Mouse (Mus musculus) midbrain, embryonic 15.5 days (tissue): ENCODE results near the gene Chst11. TPM values are rescaled to one million over a fixed set of nuclear protein-coding genes. Genes with fewer than 3 reads are reported as not detected.
A peak's percentile ranks its signal among the peaks of the same experiment; 100 is the strongest.

Experiments
- ATAC-seq: fragments of 200-750 bp; cut with Nextera tagmentation; replicated peaks from 2 replicates; pipeline ENCODE4 v1.8.0; 2017; ENCODE audit warnings: moderate TSS enrichment
- H3K27ac ChIP-seq: fragments of 300-500 bp; sonication (generic); 2 replicates; pipeline ENCODE4 v1.5.1; 2015; ENCODE audit warnings: mild to moderate bottlenecking, inconsistent platforms
- H3K27me3 ChIP-seq: fragments of 300-500 bp; sonication (generic); replicated peaks from 2 replicates; pipeline ENCODE4 v1.6.1; 2015; ENCODE audit warnings: inconsistent platforms
- H3K36me3 ChIP-seq: fragments of 300-500 bp; sonication (generic); replicated peaks from 2 replicates; pipeline ENCODE4 v1.6.1; 2015; ENCODE audit warnings: inconsistent platforms
- H3K4me1 ChIP-seq: fragments of 300-500 bp; sonication (generic); 2 replicates; pipeline ENCODE4 v1.6.1; 2015; ENCODE audit warnings: inconsistent platforms
- H3K4me2 ChIP-seq: fragments of 300-500 bp; sonication (generic); 2 replicates; pipeline ENCODE4 v1.6.1; 2015; ENCODE audit warnings: inconsistent platforms, mild to moderate bottlenecking, moderate library complexity
- H3K4me3 ChIP-seq: fragments of 300-500 bp; sonication (generic); 2 replicates; pipeline ENCODE4 v1.5.1; 2015; ENCODE audit warnings: mild to moderate bottlenecking, inconsistent platforms
- H3K9ac ChIP-seq: fragments of 300-500 bp; sonication (generic); 2 replicates; pipeline ENCODE4 v1.6.1; 2015; ENCODE audit warnings: mild to moderate bottlenecking, inconsistent platforms
- H3K9me3 ChIP-seq: fragments of 300-500 bp; sonication (generic); 2 replicates; pipeline ENCODE4 v1.6.1; 2016; ENCODE audit warnings: inconsistent platforms
- WGBS: fragments of 180-500 bp; shearing (Covaris S2); methylation state at CpG from one replicate; pipeline ENCODE4 v1.1.7; 2015; ENCODE audit warnings: mixed read lengths; 5-methylcytosine and 5-hydroxymethylcytosine counted together
- polyA plus RNA-seq: library from polyadenylated mRNA; unstranded; fragments of >200 nt; fragmentation: Nextera tagmentation; extraction: Ambion mirVana; gene quantifications from 2 replicates; pipeline ENCODE4 v1.2.1, GENCODE M21; 2015

The Chst11 gene
- polyA plus RNA-seq, 1 experiment from 2014 or later: 4.1 TPM

DNA sequence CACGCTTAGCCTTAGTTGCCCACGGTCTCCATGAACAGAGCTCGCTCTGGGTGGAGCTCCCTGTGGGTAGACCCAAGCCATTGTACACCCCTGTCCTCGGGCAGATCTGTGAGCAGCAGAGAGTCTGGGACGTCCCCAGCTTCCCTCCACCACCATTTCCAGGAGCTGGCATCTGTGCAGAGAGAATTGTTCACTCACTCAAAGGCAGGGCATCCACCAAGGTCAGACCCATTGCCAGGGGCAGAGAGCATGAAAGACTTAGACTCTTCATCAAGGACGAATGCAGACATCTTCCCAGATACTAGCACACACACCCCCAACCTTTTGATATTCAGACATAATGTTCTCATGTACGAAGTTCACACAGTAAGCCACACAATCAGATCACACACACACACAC, 216.2 kb downstream of the Chst11 start:
- Histone ChIP-seq H3K9me3 (no peaks in the 10 kb centered on the region), H3K9ac (no peak overlapping the region), H3K27me3 (no peaks in the 10 kb centered on the region), H3K4me3 (no peak overlapping the region), H3K36me3 (no peaks in the 10 kb centered on the region), H3K27ac (no peak overlapping the region), H3K4me2 (no peak overlapping the region), H3K4me1 (peaks cover 2% of the 10 kb centered on the region; the same call in 1 of the 2 replicates)
- 80% methylated on average over 7 of the region's 7 CpGs for WGBS
- ATAC-seq: no peak

DNA sequence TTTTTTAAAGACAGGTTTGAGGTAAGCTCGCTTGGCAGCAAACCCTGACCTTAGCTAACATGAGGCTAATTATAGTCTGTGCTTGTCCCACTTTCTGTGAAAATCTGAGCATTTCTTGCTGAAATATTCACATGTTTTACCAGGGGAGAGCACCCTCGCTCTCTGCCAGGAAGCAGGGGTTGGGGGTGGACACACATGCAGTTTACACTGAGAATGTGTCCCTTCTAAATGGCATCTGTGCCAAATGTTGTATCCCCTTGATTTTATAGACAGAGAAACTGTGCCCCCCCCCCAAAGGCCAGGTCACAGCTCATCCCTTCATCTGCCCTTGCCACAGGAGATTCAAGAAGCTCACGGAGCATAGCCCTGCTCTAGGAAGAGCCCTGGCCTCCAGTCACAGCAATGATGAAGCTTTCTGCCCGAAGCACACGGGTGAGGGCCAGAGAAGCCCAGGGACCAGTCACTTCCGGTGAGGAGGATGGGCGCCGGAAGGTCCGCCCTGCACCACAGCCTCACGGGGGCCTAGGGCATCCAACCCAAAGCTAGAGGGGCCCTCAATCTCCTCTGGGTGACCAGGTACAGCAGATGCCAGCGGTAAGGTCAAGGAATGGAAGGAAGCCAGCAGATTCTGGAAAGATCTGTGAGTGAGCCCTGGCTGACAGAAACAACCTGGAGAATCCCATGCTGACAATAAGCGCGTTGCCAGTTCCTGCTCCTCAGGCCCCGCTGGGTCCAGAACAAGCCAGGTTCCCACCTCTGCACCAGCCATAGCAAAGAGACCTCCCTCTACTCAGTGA, 217.8 kb downstream of the Chst11 start:
- H3K9ac ChIP-seq: no peak overlapping the region
- H3K4me3 ChIP-seq: no peak overlapping the region
- H3K9me3 ChIP-seq: no peaks in the 10 kb centered on the region
- 86% methylated on average over 14 of the region's 14 CpGs for WGBS
- no peaks in the 10 kb centered on the region for H3K27me3 ChIP-seq
- H3K4me2 ChIP-seq: no peak overlapping the region
- no peaks in the 10 kb centered on the region for H3K36me3 ChIP-seq
- no peak for ATAC-seq
- peaks cover 2% of the 10 kb centered on the region; the same call in 1 of the 2 replicates for H3K4me1 ChIP-seq
- H3K27ac ChIP-seq: no peak overlapping the region

DNA sequence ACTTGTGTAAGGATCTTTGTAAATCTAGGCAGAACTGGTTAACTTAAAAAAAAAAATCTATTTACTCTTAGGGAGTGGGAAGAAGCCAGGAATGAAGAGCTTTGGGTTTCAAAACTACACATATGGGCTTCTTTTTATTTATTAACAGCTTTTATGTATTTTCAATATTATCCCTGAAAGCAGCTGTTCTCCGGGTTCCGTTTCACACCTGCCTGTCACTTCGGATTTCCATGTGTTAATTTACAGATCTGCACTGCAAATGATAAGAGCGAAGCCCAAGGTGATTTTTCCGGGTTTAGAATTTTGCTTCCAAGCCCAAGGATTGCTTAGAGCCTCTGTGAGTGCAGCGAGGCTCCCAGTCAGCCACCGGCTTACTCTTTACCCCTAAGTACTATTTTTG, 223.1 kb downstream of the Chst11 start:
- 77% methylated on average over 7 of the region's 7 CpGs for WGBS
- H3K4me3 ChIP-seq: no peak overlapping the region

GRCm38 (mm10) chr10:83209388-83209787, 224.1 kb downstream of the Chst11 start:
- Histone ChIP-seq H3K36me3 (no peaks in the 10 kb centered on the region), H3K4me1 (peaks cover 7% of the 10 kb centered on the region; the same call in 1 of the 2 replicates), H3K9me3 (no peaks in the 10 kb centered on the region), H3K4me3 (no peak overlapping the region), H3K27ac (no peak overlapping the region), H3K4me2 (no peak overlapping the region), H3K27me3 (no peaks in the 10 kb centered on the region), H3K9ac (no peak overlapping the region)
- 79% methylated on average over 12 of the region's 12 CpGs for WGBS
- no peak for ATAC-seq

More for the DNA sequence above, 223.1 kb downstream of the Chst11 start:
- Histone ChIP-seq H3K36me3 (no peaks in the 10 kb centered on the region), H3K4me1 (peaks cover 7% of the 10 kb centered on the region; the same call in 1 of the 2 replicates), H3K27ac (no peak overlapping the region), H3K9ac (no peak overlapping the region), H3K9me3 (no peaks in the 10 kb centered on the region), H3K4me2 (no peak overlapping the region), H3K27me3 (no peaks in the 10 kb centered on the region)
- no peak for ATAC-seq

GRCm38 (mm10) chr10:83210122-83210521, 224.8 kb downstream of the Chst11 start:
- 57% methylated on average over 16 of the region's 16 CpGs for WGBS
- Histone ChIP-seq H3K27ac (no peak overlapping the region), H3K9ac (no peak overlapping the region), H3K36me3 (no peaks in the 10 kb centered on the region), H3K4me2 (0 out of 2 replicates have a peak overlapping the region, but pooled peaks have one; percentile 7), H3K4me3 (no peak overlapping the region), H3K27me3 (no peaks in the 10 kb centered on the region), H3K4me1 (peaks cover 7% of the 10 kb centered on the region; the same call in 1 of the 2 replicates), H3K9me3 (no peaks in the 10 kb centered on the region)
- ATAC-seq: 0 out of 2 replicates have a peak, but pooled peaks have one; percentile 63

DNA sequence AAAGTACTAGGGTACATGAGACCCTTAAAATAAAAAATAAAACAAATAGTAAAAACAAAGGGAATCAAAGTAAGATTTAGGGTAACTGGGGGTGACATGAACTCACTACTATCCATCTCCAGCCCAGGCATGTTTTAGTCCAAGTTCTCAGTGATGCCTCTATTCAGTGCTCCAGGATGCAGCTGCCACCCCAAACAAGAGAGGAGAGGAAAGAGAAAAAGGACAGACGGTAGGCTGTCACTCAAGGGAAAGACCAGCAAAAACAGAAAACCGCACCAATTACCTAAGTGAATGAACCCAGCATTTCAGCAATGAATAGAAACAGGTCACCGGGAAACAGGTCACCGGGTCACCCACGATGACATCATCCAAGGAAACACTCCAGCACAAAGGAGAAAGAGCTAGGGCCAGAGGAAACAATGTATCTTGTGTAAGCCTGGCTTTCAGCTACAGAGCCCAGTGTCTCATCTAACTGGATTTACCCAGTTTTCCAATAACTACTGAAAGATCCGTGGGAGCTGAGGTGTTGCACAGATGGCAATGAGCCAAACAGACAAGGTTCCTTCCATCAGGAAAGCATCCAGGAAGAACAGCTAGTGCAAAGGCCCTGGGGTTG, 225.8 kb downstream of the Chst11 start:
- Histone ChIP-seq H3K9me3 (no peaks in the 10 kb centered on the region), H3K4me1 (peaks cover 6% of the 10 kb centered on the region; the same call in 1 of the 2 replicates), H3K9ac (no peak overlapping the region), H3K36me3 (no peaks in the 10 kb centered on the region), H3K4me3 (no peak overlapping the region), H3K27ac (no peak overlapping the region), H3K27me3 (no peaks in the 10 kb centered on the region), H3K4me2 (no peak overlapping the region)
- WGBS: 39% methylated on average over 6 of the region's 6 CpGs
- no peak for ATAC-seq

DNA sequence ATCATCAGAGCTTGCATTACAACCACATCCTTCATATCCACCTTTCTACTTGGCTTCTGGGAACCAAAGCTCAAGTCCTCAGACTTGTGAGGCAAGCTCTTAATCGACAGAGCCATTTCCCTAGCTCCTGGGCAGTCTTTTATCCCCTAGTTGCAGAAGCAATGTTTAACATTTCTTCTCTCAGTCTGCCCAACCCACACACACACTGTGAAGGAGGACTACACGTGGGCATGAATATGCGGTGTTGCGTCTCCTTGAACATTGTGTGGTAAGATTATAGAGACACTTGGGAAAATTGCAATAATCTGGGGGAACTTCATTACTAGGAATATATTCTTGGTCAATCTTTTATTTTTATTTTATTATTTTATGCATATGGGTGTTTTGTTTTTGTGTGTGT, 227.3 kb downstream of the Chst11 start:
- Histone ChIP-seq H3K27ac (no peak overlapping the region), H3K9ac (no peak overlapping the region), H3K4me3 (no peak overlapping the region), H3K27me3 (no peaks in the 10 kb centered on the region), H3K4me2 (no peak overlapping the region), H3K9me3 (no peaks in the 10 kb centered on the region), H3K36me3 (no peaks in the 10 kb centered on the region), H3K4me1 (peaks cover 4% of the 10 kb centered on the region; the same call in 1 of the 2 replicates)
- 96% methylated on average over 4 of the region's 4 CpGs for WGBS
- no peak for ATAC-seq

GRCm38 (mm10) chr10:83215559-83215958, 230.3 kb downstream of the Chst11 start:
- no peak for ATAC-seq
- no peak overlapping the region for H3K9ac ChIP-seq
- no peaks in the 10 kb centered on the region for H3K36me3 ChIP-seq
- no peaks in the 10 kb centered on the region for H3K9me3 ChIP-seq
- H3K4me2 ChIP-seq: no peak overlapping the region
- H3K4me3 ChIP-seq: no peak overlapping the region
- 84% methylated on average over 5 of the region's 5 CpGs for WGBS
- H3K4me1 ChIP-seq: no peaks in the 10 kb centered on the region
- no peaks in the 10 kb centered on the region for H3K27me3 ChIP-seq
- H3K27ac ChIP-seq: no peak overlapping the region

DNA sequence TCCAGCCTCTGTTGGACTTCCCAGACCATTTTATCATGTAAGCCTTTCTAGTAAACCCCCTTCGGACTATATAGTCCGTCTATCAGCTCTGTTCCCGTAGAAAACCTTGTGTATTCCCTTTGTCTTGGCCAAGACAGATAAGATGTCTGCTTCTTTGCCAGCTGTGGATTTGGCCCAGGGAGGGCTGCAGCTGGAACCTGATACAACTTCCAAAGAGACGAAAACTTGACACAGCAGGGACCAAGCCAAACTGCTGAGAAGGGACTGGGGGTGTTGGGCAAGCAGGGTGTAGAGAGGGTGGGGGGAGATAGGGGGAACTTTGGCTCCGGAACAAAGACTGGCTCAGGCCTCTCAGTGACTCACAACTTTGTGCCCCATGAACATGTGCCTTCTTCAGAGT, 232.0 kb downstream of the Chst11 start:
- no peak for ATAC-seq
- H3K4me3 ChIP-seq: no peak overlapping the region
- H3K27ac ChIP-seq: no peak overlapping the region
- H3K4me2 ChIP-seq: no peak overlapping the region
- H3K36me3 ChIP-seq: no peaks in the 10 kb centered on the region
- no peak overlapping the region for H3K9ac ChIP-seq
- H3K9me3 ChIP-seq: no peaks in the 10 kb centered on the region
- H3K4me1 ChIP-seq: no peaks in the 10 kb centered on the region
- WGBS: 77% methylated on average over 5 of the region's 5 CpGs
- no peaks in the 10 kb centered on the region for H3K27me3 ChIP-seq

DNA sequence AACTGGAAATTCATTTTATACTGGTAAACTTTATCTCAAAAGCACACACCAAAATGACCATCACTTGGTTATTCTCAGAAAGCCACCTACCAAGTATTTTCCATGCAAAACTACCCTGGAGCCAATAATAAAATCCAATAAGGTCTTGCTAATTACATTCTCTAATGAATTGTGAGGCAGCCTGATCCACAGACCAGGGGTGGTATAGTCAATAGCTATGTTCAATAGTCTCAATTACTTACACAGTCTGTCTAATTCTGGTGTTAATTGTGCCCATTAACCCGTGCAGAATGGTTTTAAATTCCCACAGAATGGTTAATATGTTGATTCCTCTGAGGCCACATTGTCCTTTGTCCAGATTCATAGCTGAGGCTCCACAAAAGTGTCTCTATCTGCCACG, 233.5 kb downstream of the Chst11 start:
- Histone ChIP-seq H3K9ac (no peak overlapping the region), H3K9me3 (no peaks in the 10 kb centered on the region), H3K4me2 (no peak overlapping the region), H3K27ac (no peak overlapping the region), H3K36me3 (no peaks in the 10 kb centered on the region), H3K4me3 (no peak overlapping the region), H3K27me3 (no peaks in the 10 kb centered on the region), H3K4me1 (no peaks in the 10 kb centered on the region)
- no peak for ATAC-seq
- WGBS: 48% methylated on average over 2 of the region's 2 CpGs

- H3K27me3 ChIP-seq: no peaks in the 10 kb centered on the region
- no peak overlapping the region for H3K27ac ChIP-seq
- 25% methylated on average over 12 of the region's 12 CpGs for WGBS
- ATAC-seq: peak; percentile 73
- H3K4me3 ChIP-seq: no peak overlapping the region
- H3K9me3 ChIP-seq: no peaks in the 10 kb centered on the region
- no peaks in the 10 kb centered on the region for H3K36me3 ChIP-seq
- H3K4me2 ChIP-seq: no peak overlapping the region
- no peak overlapping the region for H3K9ac ChIP-seq
- no peaks in the 10 kb centered on the region for H3K4me1 ChIP-seq
These were observed 234.4 kb downstream of the Chst11 start for GRCm38 (mm10) chr10:83219729-83220128.

- no peak for ATAC-seq
- Histone ChIP-seq H3K36me3 (no peaks in the 10 kb centered on the region), H3K27ac (no peak overlapping the region), H3K4me2 (no peak overlapping the region), H3K4me3 (no peak overlapping the region), H3K27me3 (no peaks in the 10 kb centered on the region), H3K4me1 (no peaks in the 10 kb centered on the region), H3K9me3 (no peaks in the 10 kb centered on the region), H3K9ac (no peak overlapping the region)
- 84% methylated on average over 10 of the region's 10 CpGs for WGBS
These were observed 234.9 kb downstream of the Chst11 start for GRCm38 (mm10) chr10:83220217-83220616.
